Mouse (Mus musculus): ENCODE data around the gene Grsf1. TPM values are rescaled to one million over a fixed set of nuclear protein-coding genes. Genes with fewer than 3 reads are reported as not detected.

The Grsf1 gene
- polyA plus RNA-seq, 1 experiment from 2014 or later: 72.3 TPM

DNA sequence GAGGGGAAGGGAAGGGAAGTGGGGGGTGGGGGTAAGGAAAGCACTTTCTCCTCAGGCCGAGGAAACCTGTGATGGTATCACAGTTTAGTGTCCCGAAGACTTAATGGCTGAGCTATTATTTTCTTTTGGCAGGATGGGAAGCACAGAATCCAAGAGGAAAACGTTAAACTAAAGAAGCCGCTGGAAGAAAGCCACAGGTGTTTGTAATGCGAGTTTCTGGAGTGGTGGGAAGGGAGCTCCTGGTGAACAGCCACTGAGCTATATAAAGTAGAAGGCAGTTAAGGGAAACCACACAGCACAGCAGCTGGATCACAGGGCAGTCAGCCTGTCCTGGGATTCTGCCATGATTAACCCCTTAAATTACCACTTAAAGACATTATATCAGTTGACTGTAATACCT lies 30.6 kb downstream of the Grsf1 start:
- H3K4me2 ChIP-seq (replicated peaks): no peak overlapping the region
- no peaks in the 10 kb centered on the region for H3K27me3 ChIP-seq
- 80% methylated on average over 5 of the region's 5 CpGs for WGBS
- H3K27ac ChIP-seq (replicated peaks): no peak overlapping the region
- no peak overlapping the region for H3K4me3 ChIP-seq
- no peaks in the 10 kb centered on the region for H3K9me3 ChIP-seq
- H3K9ac ChIP-seq (replicated peaks): no peak overlapping the region
- no peak for ATAC-seq (replicated peaks)
- no peaks in the 10 kb centered on the region for H3K4me1 ChIP-seq
- peaks cover 91% of the 10 kb centered on the region for H3K36me3 ChIP-seq

- ATAC-seq (replicated peaks): no peak
- no peaks in the 10 kb centered on the region for H3K9me3 ChIP-seq
- no peak overlapping the region for H3K4me3 ChIP-seq
- H3K36me3 ChIP-seq: peaks cover 87% of the 10 kb centered on the region
- H3K4me1 ChIP-seq: no peaks in the 10 kb centered on the region
- H3K9ac ChIP-seq (replicated peaks): no peak overlapping the region
- H3K4me2 ChIP-seq (replicated peaks): no peak overlapping the region
- WGBS: 94% methylated on average over 2 of the region's 2 CpGs
- no peaks in the 10 kb centered on the region for H3K27me3 ChIP-seq
- H3K27ac ChIP-seq (replicated peaks): no peak overlapping the region
Observed at GRCm38 (mm10) chr5:88644901-88645300, 31.1 kb downstream of the Grsf1 start.

GRCm38 (mm10) chr5:88643491-88643890 lies 32.5 kb downstream of the Grsf1 start:
- no peak for ATAC-seq (replicated peaks)
- Histone ChIP-seq H3K9ac (replicated peaks) (no peak overlapping the region), H3K27ac (replicated peaks) (no peak overlapping the region), H3K27me3 (no peaks in the 10 kb centered on the region), H3K4me1 (no peaks in the 10 kb centered on the region), H3K36me3 (peaks cover 82% of the 10 kb centered on the region), H3K4me3 (no peak overlapping the region), H3K9me3 (no peaks in the 10 kb centered on the region), H3K4me2 (replicated peaks) (no peak overlapping the region)
- WGBS: 90% methylated on average over 9 of the region's 9 CpGs

- Histone ChIP-seq H3K9me3 (no peaks in the 10 kb centered on the region), H3K4me3 (no peak overlapping the region), H3K4me1 (no peaks in the 10 kb centered on the region), H3K27me3 (no peaks in the 10 kb centered on the region), H3K9ac (replicated peaks) (no peak overlapping the region), H3K27ac (replicated peaks) (no peak overlapping the region), H3K36me3 (peaks cover 81% of the 10 kb centered on the region), H3K4me2 (replicated peaks) (no peak overlapping the region)
- no peak for ATAC-seq (replicated peaks)
- 82% methylated on average over 9 of the region's 9 CpGs for WGBS
Observed at GRCm38 (mm10) chr5:88642786-88643185, 33.2 kb downstream of the Grsf1 start.

DNA sequence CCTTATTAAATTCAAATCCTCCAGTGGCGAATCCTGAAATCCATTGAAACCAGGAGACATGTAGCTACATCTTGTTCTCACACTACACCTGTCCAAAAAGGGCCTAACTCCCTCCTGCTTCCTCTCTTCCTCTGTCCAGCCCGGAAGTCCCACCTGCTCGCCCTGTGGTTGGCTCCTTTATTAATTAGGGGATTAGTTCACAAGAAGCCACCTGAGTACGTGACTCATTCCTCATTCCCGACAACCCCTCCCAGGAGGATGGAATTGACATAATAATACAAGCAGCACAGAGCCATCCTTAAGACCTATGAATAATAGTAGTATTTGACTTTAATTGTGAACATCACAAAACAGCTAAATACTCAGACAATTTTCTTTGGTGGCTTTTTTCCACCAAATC lies 41.9 kb downstream of the Grsf1 start:
- H3K36me3 ChIP-seq: peaks cover 85% of the 10 kb centered on the region
- H3K4me2 ChIP-seq (replicated peaks): no peak overlapping the region
- 84% methylated on average over 5 of the region's 5 CpGs for WGBS
- H3K27ac ChIP-seq (replicated peaks): no peak overlapping the region
- H3K9me3 ChIP-seq: no peaks in the 10 kb centered on the region
- no peaks in the 10 kb centered on the region for H3K27me3 ChIP-seq
- H3K4me3 ChIP-seq: no peak overlapping the region
- no peak for ATAC-seq (replicated peaks)
- H3K9ac ChIP-seq (replicated peaks): no peak overlapping the region
- H3K4me1 ChIP-seq: no peaks in the 10 kb centered on the region

- Histone ChIP-seq H3K4me2 (replicated peaks) (no peak overlapping the region), H3K9me3 (no peaks in the 10 kb centered on the region), H3K36me3 (peaks cover 91% of the 10 kb centered on the region), H3K4me1 (no peaks in the 10 kb centered on the region), H3K27me3 (no peaks in the 10 kb centered on the region), H3K4me3 (no peak overlapping the region), H3K9ac (replicated peaks) (no peak overlapping the region), H3K27ac (replicated peaks) (no peak overlapping the region)
- WGBS: 90% methylated on average over 9 of the region's 9 CpGs
- ATAC-seq (replicated peaks): no peak
Observed at GRCm38 (mm10) chr5:88632463-88632862, 43.5 kb downstream of the Grsf1 start.

DNA sequence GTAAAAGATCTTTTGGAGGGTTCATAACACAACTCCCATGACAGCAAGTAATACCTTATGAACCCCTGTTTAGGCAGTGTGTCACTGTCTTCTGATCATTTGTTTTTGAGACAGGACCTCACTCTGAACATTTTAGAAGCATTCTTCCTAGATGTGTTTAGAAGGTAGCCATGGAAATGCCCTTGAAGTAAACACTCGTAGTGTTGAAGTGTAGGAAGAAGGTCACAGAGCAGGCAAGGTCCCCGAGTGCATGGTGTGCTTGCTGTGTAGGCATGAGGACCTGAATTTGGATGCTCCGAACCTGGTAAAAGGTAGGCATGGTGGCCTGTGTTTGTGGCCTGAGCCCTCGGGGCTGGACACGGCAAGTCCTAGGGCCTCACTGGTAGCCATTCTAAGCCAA lies 44.4 kb downstream of the Grsf1 start:
- peaks cover 86% of the 10 kb centered on the region for H3K36me3 ChIP-seq
- H3K4me3 ChIP-seq: no peak overlapping the region
- no peaks in the 10 kb centered on the region for H3K9me3 ChIP-seq
- H3K27ac ChIP-seq (replicated peaks): no peak overlapping the region
- H3K27me3 ChIP-seq: no peaks in the 10 kb centered on the region
- H3K4me2 ChIP-seq (replicated peaks): no peak overlapping the region
- no peak for ATAC-seq (replicated peaks)
- no peaks in the 10 kb centered on the region for H3K4me1 ChIP-seq
- no peak overlapping the region for H3K9ac ChIP-seq (replicated peaks)
- 93% methylated on average over 5 of the region's 5 CpGs for WGBS

DNA sequence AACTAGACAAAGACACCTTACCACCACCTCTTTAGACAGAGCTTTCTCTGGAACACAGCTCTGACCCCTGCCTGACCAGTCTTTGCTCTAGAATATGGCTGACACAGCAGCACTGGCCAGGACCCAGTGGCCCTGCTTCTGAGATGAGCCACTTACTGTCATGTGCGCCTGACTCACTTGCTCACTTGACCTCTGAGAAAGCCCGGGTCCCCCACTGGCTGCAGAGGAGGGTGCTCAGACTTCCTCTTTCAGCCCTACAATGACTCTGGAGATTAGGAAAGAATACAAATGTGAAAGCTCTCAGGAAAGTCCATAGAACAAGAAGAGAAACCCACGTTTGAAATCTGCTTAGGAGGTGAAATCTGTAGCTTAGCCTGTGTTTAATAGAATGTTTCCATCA lies 45.1 kb downstream of the Grsf1 start:
- no peak for ATAC-seq (replicated peaks)
- no peak overlapping the region for H3K9ac ChIP-seq (replicated peaks)
- no peak overlapping the region for H3K4me2 ChIP-seq (replicated peaks)
- H3K9me3 ChIP-seq: no peaks in the 10 kb centered on the region
- no peak overlapping the region for H3K27ac ChIP-seq (replicated peaks)
- no peaks in the 10 kb centered on the region for H3K4me1 ChIP-seq
- H3K36me3 ChIP-seq: peaks cover 88% of the 10 kb centered on the region
- WGBS: 54% methylated on average over 3 of the region's 3 CpGs
- H3K27me3 ChIP-seq: no peaks in the 10 kb centered on the region
- no peak overlapping the region for H3K4me3 ChIP-seq

GRCm38 (mm10) chr5:88629987-88630386 lies 46.0 kb downstream of the Grsf1 start:
- ATAC-seq (replicated peaks): no peak
- no peaks in the 10 kb centered on the region for H3K9me3 ChIP-seq
- no peak overlapping the region for H3K4me2 ChIP-seq (replicated peaks)
- H3K27me3 ChIP-seq: no peaks in the 10 kb centered on the region
- WGBS: 94% methylated on average over 8 of the region's 8 CpGs
- H3K4me3 ChIP-seq: no peak overlapping the region
- no peak overlapping the region for H3K9ac ChIP-seq (replicated peaks)
- no peaks in the 10 kb centered on the region for H3K4me1 ChIP-seq
- no peak overlapping the region for H3K27ac ChIP-seq (replicated peaks)
- peaks cover 83% of the 10 kb centered on the region for H3K36me3 ChIP-seq

DNA sequence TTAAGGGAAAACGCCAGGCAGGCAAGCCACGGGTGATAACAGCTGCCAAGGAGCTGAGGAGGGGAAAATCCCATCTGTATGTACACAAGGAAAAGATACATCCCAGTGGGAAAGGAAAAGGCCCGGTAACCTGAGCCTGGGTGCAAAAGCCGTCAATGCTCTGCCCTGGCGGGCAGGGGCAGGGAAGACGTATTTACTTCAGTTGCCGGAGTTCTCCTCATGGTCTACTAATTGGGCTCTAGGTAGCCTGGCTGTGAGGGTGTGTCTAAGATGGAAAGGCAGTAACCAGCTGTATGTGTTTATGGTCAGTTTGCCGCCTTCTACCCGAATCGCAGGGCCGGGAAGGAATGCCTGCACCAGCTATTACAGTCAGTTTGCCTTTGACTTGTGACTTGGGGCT lies 46.8 kb downstream of the Grsf1 start:
- ATAC-seq (replicated peaks): no peak
- Histone ChIP-seq H3K4me1 (no peaks in the 10 kb centered on the region), H3K27ac (replicated peaks) (no peak overlapping the region), H3K4me2 (replicated peaks) (no peak overlapping the region), H3K9ac (replicated peaks) (no peak overlapping the region), H3K36me3 (peaks cover 74% of the 10 kb centered on the region), H3K27me3 (no peaks in the 10 kb centered on the region), H3K9me3 (no peaks in the 10 kb centered on the region), H3K4me3 (no peak overlapping the region)
- WGBS: 90% methylated on average over 11 of the region's 11 CpGs

DNA sequence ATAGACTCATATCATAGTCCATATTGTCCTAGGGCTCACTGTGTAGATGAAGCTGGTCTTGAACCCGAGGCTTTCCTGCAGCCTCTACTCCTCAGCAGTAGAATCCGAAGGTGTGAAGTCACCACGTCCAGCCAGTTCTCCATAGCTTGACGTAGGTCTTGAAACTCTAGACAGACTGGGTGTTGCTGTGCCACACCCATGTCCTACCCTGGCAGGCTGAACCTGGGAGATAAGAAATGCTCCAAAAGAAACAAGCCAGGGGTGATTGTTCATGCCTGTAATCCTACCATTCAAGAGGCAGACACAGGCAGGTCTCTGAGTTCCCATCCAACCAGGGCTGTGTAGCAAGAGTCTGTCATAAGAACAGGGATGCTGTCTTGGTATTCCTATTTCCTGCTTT lies 48.4 kb downstream of the Grsf1 start:
- H3K27ac ChIP-seq (replicated peaks): no peak overlapping the region
- H3K9me3 ChIP-seq: no peaks in the 10 kb centered on the region
- no peak for ATAC-seq (replicated peaks)
- no peak overlapping the region for H3K4me3 ChIP-seq
- H3K27me3 ChIP-seq: no peaks in the 10 kb centered on the region
- H3K4me2 ChIP-seq (replicated peaks): no peak overlapping the region
- H3K9ac ChIP-seq (replicated peaks): no peak overlapping the region
- H3K36me3 ChIP-seq: peaks cover 62% of the 10 kb centered on the region
- 92% methylated on average over 4 of the region's 4 CpGs for WGBS
- no peaks in the 10 kb centered on the region for H3K4me1 ChIP-seq

DNA sequence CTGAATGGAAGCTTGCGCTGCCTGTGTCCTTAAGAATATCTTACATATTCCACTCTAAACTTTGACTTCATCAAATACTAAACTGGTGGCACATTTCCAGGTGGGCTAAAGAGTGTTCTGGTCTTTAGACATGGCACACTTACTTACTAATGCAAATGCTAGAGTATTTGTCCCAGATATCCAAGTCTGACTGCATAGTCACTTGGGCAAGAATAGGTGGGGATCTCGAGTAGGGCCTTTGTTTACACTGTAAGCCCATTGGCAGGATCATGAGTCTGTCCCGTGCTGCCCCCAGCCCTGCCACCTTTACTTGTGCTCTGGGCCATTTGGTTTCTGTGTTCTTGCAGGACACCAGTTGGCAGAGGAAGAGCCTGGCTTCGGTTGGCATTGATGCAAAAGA lies 59.0 kb downstream of the Grsf1 start:
- Histone ChIP-seq H3K4me2 (replicated peaks) (no peak overlapping the region), H3K4me1 (no peaks in the 10 kb centered on the region), H3K27ac (replicated peaks) (no peak overlapping the region), H3K9ac (replicated peaks) (no peak overlapping the region), H3K36me3 (peaks cover 67% of the 10 kb centered on the region), H3K27me3 (no peaks in the 10 kb centered on the region), H3K9me3 (no peaks in the 10 kb centered on the region), H3K4me3 (no peak overlapping the region)
- WGBS: 90% methylated on average over 4 of the region's 4 CpGs
- no peak for ATAC-seq (replicated peaks)

GRCm38 (mm10) chr5:88614129-88614528 lies 61.8 kb downstream of the Grsf1 start:
- ATAC-seq (replicated peaks): no peak
- Histone ChIP-seq H3K9ac (replicated peaks) (no peak overlapping the region), H3K4me3 (no peak overlapping the region), H3K36me3 (peaks cover 47% of the 10 kb centered on the region), H3K4me1 (no peaks in the 10 kb centered on the region), H3K9me3 (no peaks in the 10 kb centered on the region), H3K27ac (replicated peaks) (no peak overlapping the region), H3K4me2 (replicated peaks) (no peak overlapping the region), H3K27me3 (no peaks in the 10 kb centered on the region)
- WGBS: 95% methylated on average over 1 of the region's 1 CpGs
